Mouse (Mus musculus) ES-Bruce4 (cell line): Measurements from ENCODE around the gene Patj.

Experiments
- CTCF ChIP-seq: IDR thresholded peaks from one replicate; pipeline ENCODE4 v1.8.1; 2011; ENCODE audit warnings: low read depth, low read length
- POLR2A ChIP-seq: IDR thresholded peaks from one replicate; pipeline ENCODE4 v1.8.1; 2011; ENCODE audit warnings: low read length; ENCODE audit not compliant: insufficient read depth

GRCm38 (mm10) chr4:98549491-98549890 lies 153.9 kb downstream of the Patj start:
- TF ChIP-seq CTCF (no peak), POLR2A (no peak)
